Mouse (Mus musculus) macrophage (primary cell): ENCODE results near the gene Snap25. TPM values are rescaled to one million over a fixed set of nuclear protein-coding genes. Genes with fewer than 3 reads are reported as not detected.

Source experiments
- H3K27ac ChIP-seq: fragments of 350-480 bp; formaldehyde crosslinking; 2 replicates; pipeline ENCODE4 v1.9.0; 2021
- H3K36me3 ChIP-seq: fragments of 350-480 bp; formaldehyde crosslinking; 2 replicates; pipeline ENCODE4 v1.9.0; 2021; ENCODE audit errors: inconsistent target
- H3K4me3 ChIP-seq: fragments of 350-480 bp; formaldehyde crosslinking; 2 replicates; pipeline ENCODE4 v1.9.0; 2021; ENCODE audit errors: inconsistent target
- H3K79me2 ChIP-seq: fragments of 350-480 bp; formaldehyde crosslinking; 2 replicates; pipeline ENCODE4 v1.9.0; 2021; ENCODE audit errors: inconsistent target
- WGBS: methylation state at CpG from one replicate; pipeline ENCODE4 v1.1.7; 2026; ENCODE audit warnings: inconsistent platforms; ENCODE audit not compliant: missing documents; 5-methylcytosine and 5-hydroxymethylcytosine counted together
- polyA plus RNA-seq: library from polyadenylated mRNA; stranded (reverse); fragments of 250-400 nt; gene quantifications from 3 replicates; pipeline ENCODE4 v1.2.4, GENCODE M21; 2018; ENCODE audit warnings: inconsistent platforms
- total RNA-seq, 78 experiments: library from RNA; depleted of rRNA; stranded (reverse); fragments of 250-400 nt; gene quantifications; 1 replicate in 9 of 78; 2 replicates in 24 of 78; 3 replicates in 43 of 78; 4 replicates in 2 of 78; pipeline ENCODE4 v1.2.4; 2018; ENCODE audit warnings: inconsistent platforms in 56 of 78

The Snap25 gene
- total RNA-seq (2018; cell fraction: chromatin; rRNA removed), result not detected
- total RNA-seq (2018; cell fraction: cytosol; rRNA removed), result not detected
- not detected for total RNA-seq (2018; cell fraction: nucleus; rRNA removed)
- polyA plus RNA-seq, result not detected in 3 replicates

- H3K4me3 ChIP-seq, result no peak within 1 kb of the TSS
- WGBS, result 4% methylated on average over 20 of the region's 20 CpGs
- no peaks in the 10 kb centered on the region for H3K36me3 ChIP-seq
- no peaks in the 10 kb centered on the region for H3K79me2 ChIP-seq
- no peak within 1 kb of the TSS for H3K27ac ChIP-seq
These were observed at the start of gene Snap25 for GRCm38 (mm10) chr2:136713299-136713758. Gene Snap25, plus strand, starts transcription at chr2:136713453.

GRCm38 (mm10) chr2:136666951-136667350 is 46.3 kb upstream of the Snap25 start:
- no peaks in the 10 kb centered on the region for H3K79me2 ChIP-seq
- no peak overlapping the region for H3K4me3 ChIP-seq
- no peak overlapping the region for H3K27ac ChIP-seq
- H3K36me3 ChIP-seq, result no peaks in the 10 kb centered on the region
- WGBS, result 90% methylated on average over 1 of the region's 1 CpGs

- Histone ChIP-seq H3K4me3 (no peak overlapping the region), H3K36me3 (no peaks in the 10 kb centered on the region), H3K27ac (no peak overlapping the region), H3K79me2 (no peaks in the 10 kb centered on the region)
- WGBS, result 92% methylated on average over 3 of the region's 3 CpGs
These were observed 44.1 kb upstream of the Snap25 start for GRCm38 (mm10) chr2:136669183-136669582.

GRCm38 (mm10) chr2:136669665-136670064 is 43.6 kb upstream of the Snap25 start:
- 86% methylated on average over 3 of the region's 3 CpGs for WGBS
- Histone ChIP-seq H3K4me3 (no peak overlapping the region), H3K36me3 (no peaks in the 10 kb centered on the region), H3K79me2 (no peaks in the 10 kb centered on the region), H3K27ac (no peak overlapping the region)

- 92% methylated on average over 9 of the region's 9 CpGs for WGBS
- Histone ChIP-seq H3K36me3 (no peaks in the 10 kb centered on the region), H3K79me2 (no peaks in the 10 kb centered on the region), H3K4me3 (no peak overlapping the region), H3K27ac (no peak overlapping the region)
These were observed 42.5 kb upstream of the Snap25 start for GRCm38 (mm10) chr2:136670539-136671271.

- no peak overlapping the region for H3K4me3 ChIP-seq
- H3K36me3 ChIP-seq, result no peaks in the 10 kb centered on the region
- H3K79me2 ChIP-seq, result no peaks in the 10 kb centered on the region
- whole genome bisulfite sequencing, result 86% methylated on average over 4 of the region's 4 CpGs
- no peak overlapping the region for H3K27ac ChIP-seq
These were observed 39.0 kb upstream of the Snap25 start for GRCm38 (mm10) chr2:136674077-136674757.

GRCm38 (mm10) chr2:136676196-136676595 is 37.1 kb upstream of the Snap25 start:
- 66% methylated on average over 2 of the region's 2 CpGs for WGBS
- Histone ChIP-seq H3K4me3 (no peak overlapping the region), H3K27ac (no peak overlapping the region), H3K36me3 (no peaks in the 10 kb centered on the region), H3K79me2 (no peaks in the 10 kb centered on the region)

GRCm38 (mm10) chr2:136676918-136677445 is 36.3 kb upstream of the Snap25 start:
- no peaks in the 10 kb centered on the region for H3K36me3 ChIP-seq
- H3K4me3 ChIP-seq, result no peak overlapping the region
- H3K79me2 ChIP-seq, result no peaks in the 10 kb centered on the region
- 90% methylated on average over 8 of the region's 8 CpGs for WGBS
- H3K27ac ChIP-seq, result no peak overlapping the region

GRCm38 (mm10) chr2:136678321-136679161 is 34.7 kb upstream of the Snap25 start:
- Histone ChIP-seq H3K79me2 (no peaks in the 10 kb centered on the region), H3K4me3 (no peak overlapping the region), H3K36me3 (no peaks in the 10 kb centered on the region), H3K27ac (no peak overlapping the region)
- 3% methylated on average over 43 of the region's 44 CpGs for WGBS

- Histone ChIP-seq H3K27ac (no peak overlapping the region), H3K79me2 (no peaks in the 10 kb centered on the region), H3K36me3 (no peaks in the 10 kb centered on the region), H3K4me3 (no peak overlapping the region)
- 4% methylated on average over 23 of the region's 24 CpGs for WGBS
These were observed 33.7 kb upstream of the Snap25 start for GRCm38 (mm10) chr2:136679280-136680221.

GRCm38 (mm10) chr2:136682146-136682860 is 30.9 kb upstream of the Snap25 start:
- Histone ChIP-seq H3K27ac (no peak overlapping the region), H3K4me3 (no peak overlapping the region), H3K79me2 (no peaks in the 10 kb centered on the region), H3K36me3 (no peaks in the 10 kb centered on the region)
- WGBS, result 57% methylated on average over 11 of the region's 11 CpGs

- H3K4me3 ChIP-seq, result no peak overlapping the region
- 79% methylated on average over 3 of the region's 3 CpGs for WGBS
These were observed 27.1 kb upstream of the Snap25 start for GRCm38 (mm10) chr2:136686195-136686594.

GRCm38 (mm10) chr2:136687316-136687715 is 25.9 kb upstream of the Snap25 start:
- Histone ChIP-seq H3K79me2 (no peaks in the 10 kb centered on the region), H3K36me3 (no peaks in the 10 kb centered on the region), H3K4me3 (no peak overlapping the region), H3K27ac (no peak overlapping the region)
- WGBS, result 89% methylated on average over 4 of the region's 4 CpGs

More at GRCm38 (mm10) chr2:136686195-136686594, 27.1 kb upstream of the Snap25 start:
- no peaks in the 10 kb centered on the region for H3K36me3 ChIP-seq
- H3K79me2 ChIP-seq, result no peaks in the 10 kb centered on the region
- H3K27ac ChIP-seq, result no peak overlapping the region
